Mouse (Mus musculus) left cerebral cortex, adult 9 months (tissue): Measurements from ENCODE around the gene Ptpro.

Experiments used
- DNase-seq, 2 experiments: peaks; one replicate each; pipeline ENCODE4 v3.0.0; 2022; ENCODE audit warnings: low spot score in 2 of 2

The Ptpro gene

GRCm38 (mm10) chr6:137252194-137252886, at the start of gene Ptpro:
Ptpro (plus strand) TSS chr6:137252319.
- DNase-seq: peak in 1 of 2 experiments; percentile 27

DNA sequence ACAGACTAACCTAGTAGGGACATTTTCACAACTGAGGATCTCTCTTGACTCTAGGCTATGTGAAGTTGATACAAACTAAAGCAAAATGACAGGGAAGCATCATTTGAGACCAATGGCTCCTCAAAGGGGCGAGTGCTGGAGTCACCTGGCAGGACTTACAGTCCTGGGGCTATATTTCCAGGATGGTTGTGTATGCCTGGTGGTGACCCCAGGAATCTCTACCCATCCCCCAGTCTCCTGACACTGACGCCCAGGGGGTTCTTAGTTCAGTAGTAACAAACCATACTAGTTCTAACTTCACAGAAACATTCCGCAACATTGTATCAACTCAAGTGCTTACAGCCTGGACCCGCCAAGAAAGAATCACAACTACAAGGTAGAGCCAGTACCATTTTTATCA, 49.5 kb upstream of the Ptpro start:
- no peak for DNase-seq

GRCm38 (mm10) chr6:137205662-137206400, 46.3 kb upstream of the Ptpro start:
- peak in 1 of 2 experiments; percentile 32 for DNase-seq

GRCm38 (mm10) chr6:137207126-137207525, 45.0 kb upstream of the Ptpro start:
- no peak for DNase-seq

GRCm38 (mm10) chr6:137209992-137210391, 42.1 kb upstream of the Ptpro start:
- peak in 1 of 2 experiments; percentile 24 for DNase-seq

- no peak for DNase-seq
These were observed 41.1 kb upstream of the Ptpro start for GRCm38 (mm10) chr6:137210991-137211390.

- DNase-seq: no peak
These were observed 40.7 kb upstream of the Ptpro start for GRCm38 (mm10) chr6:137211441-137211840.

DNA sequence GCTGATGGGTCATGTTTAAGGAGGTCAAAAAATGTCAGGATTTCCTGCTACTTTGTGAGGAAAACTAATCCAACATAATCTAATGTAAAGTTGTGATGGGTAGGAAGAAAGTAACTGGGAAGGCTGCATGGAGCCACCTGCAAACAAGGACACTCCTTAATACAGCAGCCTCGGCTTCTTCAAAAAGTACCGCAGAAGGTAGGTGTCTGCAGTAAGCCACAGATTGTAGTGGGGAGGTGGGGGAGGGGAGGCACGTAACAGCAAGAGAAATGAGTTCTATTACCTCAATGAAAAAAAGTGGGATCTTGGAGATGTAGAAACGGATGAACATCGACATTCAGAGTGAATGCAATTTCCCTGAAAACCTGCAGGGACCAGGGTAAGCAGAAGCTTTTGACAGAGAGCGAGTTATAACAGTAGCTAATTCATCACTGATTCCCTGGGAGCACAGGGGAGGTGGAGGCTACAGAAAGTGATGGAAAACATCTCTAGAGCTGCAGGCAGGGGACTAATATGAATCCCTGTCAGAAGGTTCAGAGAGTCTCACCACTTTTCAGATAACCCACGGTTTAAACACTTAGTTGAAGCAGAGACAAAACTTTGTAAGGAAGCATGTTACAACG, 34.2 kb upstream of the Ptpro start:
- DNase-seq: no peak

DNA sequence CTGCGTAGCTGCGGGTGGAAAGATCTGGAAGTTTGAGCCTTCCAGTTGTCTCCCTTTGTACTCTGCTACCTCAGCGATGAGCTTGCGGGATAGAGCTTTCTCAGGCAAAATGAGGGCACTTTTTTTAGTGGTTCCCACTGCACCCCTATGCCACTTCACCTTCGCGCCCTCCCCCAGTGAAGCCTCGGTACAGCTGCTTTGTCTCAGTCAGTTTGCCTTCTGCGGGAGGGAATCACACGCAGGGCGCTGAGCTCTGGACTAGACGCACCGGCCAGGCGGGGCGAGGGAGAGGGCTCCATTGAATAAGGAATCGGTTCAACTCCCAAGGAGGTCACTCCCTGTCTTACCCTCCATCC, 746 bp downstream of the Ptpro start:
- DNase-seq: no peak

- no peak for DNase-seq
These were observed 1.3 kb downstream of the Ptpro start for GRCm38 (mm10) chr6:137253415-137253814.

- DNase-seq: no peak
These were observed 8.9 kb downstream of the Ptpro start for GRCm38 (mm10) chr6:137261033-137261432.

DNA sequence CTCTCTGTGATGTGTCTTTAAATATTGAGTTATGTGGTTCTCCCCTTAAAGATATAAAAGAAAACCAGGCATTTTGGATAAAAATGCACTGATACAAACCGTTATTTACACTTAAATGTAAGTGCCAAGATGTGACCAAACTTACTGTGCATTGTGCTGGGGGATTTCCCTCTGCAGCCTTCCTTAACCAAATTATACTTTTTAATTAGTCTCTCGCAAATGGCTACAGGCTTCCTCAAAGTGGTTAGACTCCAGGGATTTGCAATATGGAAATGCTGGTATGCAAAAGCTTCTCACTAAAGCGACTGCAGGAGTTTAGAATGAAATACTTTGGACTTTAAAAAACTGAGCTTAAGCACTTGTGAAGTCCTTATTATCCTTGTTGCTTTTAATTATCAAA, 10.0 kb downstream of the Ptpro start:
- DNase-seq: no peak

DNA sequence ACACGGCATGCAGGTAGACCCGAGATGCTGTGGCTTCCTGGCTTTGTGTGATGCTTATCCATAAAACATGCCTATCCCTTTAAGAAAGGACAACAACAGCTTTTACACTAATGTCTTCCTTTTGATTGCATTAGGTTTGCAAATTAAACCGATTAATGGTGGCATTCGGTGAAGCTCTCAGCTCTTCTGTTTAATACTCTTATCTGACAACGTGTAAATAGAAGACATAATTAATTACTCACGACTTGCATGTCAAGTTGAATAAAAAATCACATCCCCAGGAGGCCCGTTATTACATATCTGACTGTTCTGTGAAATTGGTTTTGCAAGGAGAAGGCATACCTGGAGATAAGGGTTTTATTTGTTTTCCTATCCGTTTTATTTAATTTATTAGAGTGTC, 15.9 kb downstream of the Ptpro start:
- DNase-seq: no peak

GRCm38 (mm10) chr6:137268592-137268991, 16.5 kb downstream of the Ptpro start:
- no peak for DNase-seq

GRCm38 (mm10) chr6:137272513-137272912, 20.4 kb downstream of the Ptpro start:
- DNase-seq: no peak

DNA sequence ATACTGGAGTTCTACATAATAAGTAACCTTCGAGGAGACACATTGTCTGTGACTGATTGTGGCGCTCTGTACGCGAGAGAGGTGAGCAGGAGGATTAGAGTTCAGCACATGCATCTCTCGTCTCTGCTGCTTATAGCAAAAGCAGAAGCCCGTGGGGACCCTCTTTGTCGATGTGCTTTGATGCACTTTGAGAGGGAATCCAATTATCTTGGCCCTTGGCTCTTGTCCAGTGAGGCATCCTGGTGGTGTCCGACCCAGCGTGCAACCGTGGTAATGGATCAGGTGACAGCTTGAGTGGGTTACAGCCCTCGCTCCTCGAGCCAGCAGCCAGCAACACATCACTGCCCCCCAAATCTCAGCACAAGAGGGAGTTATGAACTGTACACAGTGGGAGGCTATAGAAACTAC, 25.5 kb downstream of the Ptpro start:
- DNase-seq: no peak

DNA sequence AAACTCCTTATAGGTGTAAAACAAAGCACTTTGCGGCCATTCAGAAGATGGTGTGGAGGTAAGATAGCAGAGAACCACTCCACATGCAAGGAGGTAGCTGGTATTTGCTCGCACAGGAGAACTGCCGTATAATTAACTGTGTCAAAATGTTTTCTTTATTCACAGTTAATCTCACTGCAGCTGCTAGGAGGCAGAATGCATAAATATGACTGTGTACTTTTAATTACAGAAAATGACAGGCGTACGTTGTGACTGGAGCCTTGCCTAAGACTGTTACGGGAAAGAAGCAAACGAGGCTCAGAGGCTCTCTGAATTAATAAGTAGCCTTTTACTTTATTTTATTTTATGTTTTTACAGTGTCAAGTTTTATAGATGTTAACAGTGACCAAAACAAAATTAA, 27.5 kb downstream of the Ptpro start:
- no peak for DNase-seq

DNA sequence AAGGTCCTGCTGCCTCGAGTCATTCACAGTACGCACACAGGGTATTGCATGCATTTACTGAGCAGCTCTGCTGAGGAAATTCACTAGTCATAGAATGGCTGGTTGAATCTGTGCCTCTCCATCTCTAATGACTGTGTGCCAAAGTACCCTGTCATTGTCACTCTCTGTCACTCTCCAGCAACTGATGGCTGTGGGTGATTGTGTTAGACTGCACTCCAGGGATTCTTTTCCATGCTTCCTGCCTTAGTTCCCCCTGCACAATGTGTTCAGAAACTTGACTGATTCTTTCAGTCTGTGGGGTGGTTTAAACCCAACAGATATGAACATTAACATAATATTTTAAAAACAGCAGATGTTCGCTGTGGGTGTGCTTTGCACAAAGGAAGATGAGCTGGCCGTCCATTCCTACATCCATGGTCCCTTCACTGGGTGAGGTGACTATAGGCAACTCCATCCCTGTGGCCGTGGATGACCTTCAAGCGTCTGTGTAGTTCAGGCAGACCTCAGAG, 29.5 kb downstream of the Ptpro start:
- DNase-seq: no peak

- DNase-seq: peak in 1 of 2 experiments; percentile 22
These were observed 29.9 kb downstream of the Ptpro start for GRCm38 (mm10) chr6:137282050-137282449.

GRCm38 (mm10) chr6:137286376-137286775, 34.3 kb downstream of the Ptpro start:
- no peak for DNase-seq

DNA sequence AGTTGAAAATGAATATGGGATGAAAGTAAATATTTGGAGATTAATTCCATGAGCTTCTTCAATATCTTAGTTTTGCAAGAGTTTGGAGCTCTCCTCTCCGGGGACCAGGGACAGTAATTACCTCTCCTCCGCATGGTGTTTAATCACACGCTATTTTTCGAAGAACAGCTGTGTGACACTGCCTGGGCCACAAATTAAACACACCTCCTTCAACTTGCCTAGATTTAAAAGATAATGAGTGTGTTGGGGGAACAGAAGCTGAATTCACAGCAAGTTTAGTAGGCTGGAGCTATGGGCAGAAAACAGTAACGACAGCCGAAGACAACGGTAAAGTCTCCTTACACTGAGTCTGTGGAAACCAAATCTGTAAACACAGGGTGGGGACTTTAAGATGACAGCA, 35.7 kb downstream of the Ptpro start:
- no peak for DNase-seq

DNA sequence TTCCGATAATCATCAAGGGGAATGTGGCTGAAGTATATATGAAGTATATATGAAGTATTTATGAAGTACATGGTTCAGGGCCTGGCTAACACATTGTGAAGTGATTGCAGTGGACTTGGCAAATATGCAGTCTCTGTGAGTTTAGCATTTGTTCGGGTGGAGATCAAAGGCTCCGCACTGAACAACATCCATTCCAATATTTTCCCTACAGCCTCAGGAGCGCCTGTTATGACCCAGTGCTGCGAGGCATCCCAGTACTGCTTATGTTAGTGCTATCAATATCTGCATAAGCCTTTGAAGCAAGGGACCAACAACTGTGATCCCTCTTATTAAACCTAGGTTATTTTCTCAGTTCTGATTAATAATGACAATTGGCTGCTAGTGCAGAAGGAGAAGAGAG, 36.1 kb downstream of the Ptpro start:
- no peak for DNase-seq

GRCm38 (mm10) chr6:137292421-137292820, 40.3 kb downstream of the Ptpro start:
- DNase-seq: no peak
